Mouse (Mus musculus): ENCODE data around the gene Exoc6.

The Exoc6 gene

DNA sequence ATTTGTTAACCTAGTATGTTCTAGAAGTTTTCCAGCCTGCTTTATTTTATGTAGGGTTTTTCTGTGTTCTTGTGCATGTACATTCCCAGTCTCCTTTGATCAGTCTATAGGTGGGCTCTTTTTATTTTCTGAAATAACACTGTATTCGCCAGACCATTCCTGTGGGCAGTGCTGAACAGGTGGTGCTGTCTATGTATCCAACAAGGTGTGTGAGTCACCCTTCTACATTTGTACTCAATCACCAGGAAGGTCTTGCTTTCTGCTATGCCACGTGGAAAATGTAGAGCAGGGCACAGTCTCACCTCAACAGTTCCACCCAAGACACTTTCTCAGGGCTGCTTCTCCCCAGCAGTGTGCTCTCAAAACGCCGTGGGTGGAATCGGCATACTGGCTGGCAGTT, 118.4 kb downstream of the Exoc6 start:
- in situ Hi-C loops (cut with MboI; ENCODE audit: unreplicated experiment in 2 of 2) = no loop called here

GRCm38 (mm10) chr19:37669486-37669885, 119.3 kb downstream of the Exoc6 start:
- in situ Hi-C loops (cut with MboI; ENCODE audit: unreplicated experiment in 2 of 2) = no loop called here

DNA sequence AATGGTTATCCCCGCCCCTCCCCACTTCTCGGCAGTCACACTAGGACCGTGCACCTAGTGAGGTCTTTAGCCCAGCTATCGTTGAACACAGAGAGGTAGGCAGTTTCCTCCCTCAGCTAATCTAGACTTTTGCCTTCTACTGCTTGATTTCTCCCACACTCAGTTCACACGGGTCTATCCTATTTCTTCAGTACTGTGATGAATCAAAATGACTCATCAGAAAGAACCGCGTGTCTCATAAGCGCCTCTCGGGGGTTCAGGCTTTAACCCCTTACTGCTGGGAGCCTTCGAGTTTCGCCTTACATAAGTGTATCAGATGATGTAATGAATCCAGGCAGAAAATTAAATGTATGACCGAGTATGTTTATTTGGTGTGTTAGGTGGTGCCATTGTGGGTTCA, 123.2 kb downstream of the Exoc6 start:
- in situ Hi-C loops (cut with MboI; ENCODE audit: unreplicated experiment in 2 of 2) = no loop called here

GRCm38 (mm10) chr19:37685281-37685680, 135.1 kb downstream of the Exoc6 start, which contains the start of gene Cyp26c1:
Gene Cyp26c1 (plus strand): TSS chr19:37685581.
- in situ Hi-C loops (cut with MboI; ENCODE audit: unreplicated experiment in 2 of 2) = no loop called here

DNA sequence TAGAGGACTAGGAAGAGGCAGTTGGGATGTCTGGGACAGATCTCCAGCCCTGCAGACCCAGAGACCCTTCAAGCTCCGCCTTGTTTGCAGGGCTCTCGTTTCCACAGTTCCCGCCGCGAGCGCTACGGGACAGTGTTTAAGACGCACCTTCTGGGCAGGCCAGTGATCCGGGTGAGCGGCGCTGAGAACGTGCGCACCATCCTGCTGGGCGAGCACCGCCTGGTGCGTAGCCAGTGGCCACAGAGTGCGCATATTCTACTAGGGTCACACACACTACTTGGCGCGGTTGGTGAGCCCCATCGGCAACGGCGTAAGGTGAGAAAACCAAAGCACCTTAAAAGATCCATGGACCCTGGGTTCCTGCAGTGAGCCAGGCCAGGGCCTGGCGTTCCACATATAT, 136.1 kb downstream of the Exoc6 start:
- in situ Hi-C loops (cut with MboI; ENCODE audit: unreplicated experiment in 2 of 2) = no loop called here

- in situ Hi-C loops (cut with MboI; ENCODE audit: unreplicated experiment in 2 of 2) = no loop called here
Observed at GRCm38 (mm10) chr19:37686941-37687850, 137.0 kb downstream of the Exoc6 start.

- in situ Hi-C loops (cut with MboI; ENCODE audit: unreplicated experiment in 2 of 2) = no loop called here
Observed at GRCm38 (mm10) chr19:37689478-37689877, 139.3 kb downstream of the Exoc6 start.

GRCm38 (mm10) chr19:37690716-37691115, 140.5 kb downstream of the Exoc6 start:
- in situ Hi-C loops (cut with MboI; ENCODE audit: unreplicated experiment in 2 of 2) = no loop called here

GRCm38 (mm10) chr19:37692879-37693278, 142.7 kb downstream of the Exoc6 start:
- in situ Hi-C loops (cut with MboI; ENCODE audit: unreplicated experiment in 2 of 2) = no loop called here

DNA sequence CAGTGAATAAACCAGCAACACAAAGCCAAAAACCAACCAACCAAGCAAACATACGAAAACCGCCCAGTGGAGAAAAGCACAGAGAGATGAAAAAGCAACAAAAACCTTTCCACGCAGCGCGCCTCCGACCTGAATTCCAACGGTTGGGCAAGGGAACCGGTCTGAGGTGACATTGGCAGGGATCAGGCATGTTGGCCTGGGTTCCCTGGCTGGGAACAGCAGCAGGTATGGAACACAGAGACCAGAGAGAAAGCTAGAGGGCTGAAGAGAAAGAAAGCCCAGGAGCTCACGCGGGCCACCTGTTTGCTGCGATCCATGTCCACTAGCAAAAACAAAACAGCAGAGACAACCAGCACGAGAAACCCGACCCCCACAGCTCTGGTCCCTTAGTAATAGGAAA, 144.9 kb downstream of the Exoc6 start:
- in situ Hi-C loops (cut with MboI; ENCODE audit: unreplicated experiment in 2 of 2) = loop anchor here in 1 of 2 experiments (5.0 kb wide), 1 partner anchor 352 kb away; no protein-coding TSS in a partner anchor

DNA sequence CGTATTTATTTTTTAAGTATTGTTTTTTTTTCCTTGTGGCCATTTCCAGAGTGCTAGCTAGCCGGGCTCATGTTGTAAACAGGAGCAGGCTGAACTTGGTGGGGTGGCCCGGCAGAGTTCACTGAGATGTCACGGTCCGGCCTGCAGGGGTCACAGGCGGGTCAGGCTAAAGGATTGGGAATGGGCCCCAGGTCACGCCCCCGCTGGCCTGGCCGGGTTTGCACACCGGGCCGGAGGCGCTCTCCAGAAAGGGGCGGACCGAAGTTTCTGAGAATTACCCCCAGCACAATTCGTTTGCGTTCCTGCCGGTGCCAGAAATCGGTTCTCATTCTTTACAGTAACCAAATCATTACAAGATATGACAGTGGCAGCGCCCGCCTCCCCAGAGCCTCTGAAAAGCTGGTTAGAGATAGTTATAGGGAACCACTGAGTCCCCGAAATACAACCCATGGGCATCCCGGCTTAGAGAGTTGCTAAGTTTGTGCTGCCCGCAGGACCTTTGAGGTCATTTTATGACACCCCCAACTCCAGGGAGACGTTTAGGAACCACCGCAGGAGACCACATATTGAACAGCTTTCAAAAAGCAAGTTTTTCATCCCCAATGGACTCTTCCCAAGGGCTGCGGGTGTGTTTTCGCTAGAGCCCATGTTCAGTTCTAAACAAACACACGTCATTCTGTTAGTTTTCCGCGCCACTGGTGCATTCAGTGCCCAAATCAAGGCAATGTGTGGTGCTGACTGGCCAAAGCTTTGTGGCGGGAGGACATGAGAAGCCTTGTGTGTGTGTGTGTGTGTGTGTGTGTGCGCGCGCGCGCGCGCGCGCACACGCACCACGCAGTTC, 145.8 kb downstream of the Exoc6 start:
- in situ Hi-C loops (cut with MboI; ENCODE audit: unreplicated experiment in 2 of 2) = loop anchor here in 1 of 2 experiments (5.0 kb wide), 1 partner anchor 351 kb away; no protein-coding TSS in a partner anchor

DNA sequence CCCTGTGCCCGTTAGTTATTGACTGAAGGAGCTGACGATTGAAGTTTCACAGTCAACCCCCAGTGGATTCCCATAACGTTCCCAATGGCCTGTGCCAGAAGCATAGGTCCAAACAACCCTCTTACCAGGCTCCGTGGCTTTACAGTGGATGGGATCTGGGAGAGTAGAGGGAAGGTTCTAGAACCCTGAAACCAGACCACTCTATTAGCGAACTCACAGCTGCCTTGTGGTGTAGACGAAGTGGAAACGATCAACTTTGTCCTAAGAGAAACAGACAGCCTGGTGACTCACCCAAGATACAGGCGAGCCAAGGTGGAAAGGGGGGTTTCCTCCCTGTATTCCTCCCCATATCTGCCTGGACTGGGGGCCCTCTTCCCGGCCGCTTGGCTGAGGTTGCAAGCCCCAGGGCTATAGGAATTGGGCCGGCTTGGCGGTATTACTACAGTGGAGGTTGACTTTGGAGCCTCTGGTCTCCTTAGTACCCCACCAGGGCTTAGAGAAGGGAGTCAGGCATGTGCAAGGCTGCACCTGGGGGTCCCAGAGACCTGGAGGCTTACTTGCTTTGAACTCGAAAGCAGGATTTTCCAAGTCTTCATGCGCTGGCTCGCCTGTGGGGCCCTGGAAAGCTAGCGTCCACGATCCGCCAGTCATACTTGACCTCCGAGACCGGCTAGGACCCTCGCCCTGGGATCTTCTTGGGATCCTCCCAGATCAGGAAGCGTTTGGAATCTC, 146.6 kb downstream of the Exoc6 start:
- in situ Hi-C loops (cut with MboI; ENCODE audit: unreplicated experiment in 2 of 2) = loop anchor here in 1 of 2 experiments (5.0 kb wide), 1 partner anchor 351 kb away; no protein-coding TSS in a partner anchor

DNA sequence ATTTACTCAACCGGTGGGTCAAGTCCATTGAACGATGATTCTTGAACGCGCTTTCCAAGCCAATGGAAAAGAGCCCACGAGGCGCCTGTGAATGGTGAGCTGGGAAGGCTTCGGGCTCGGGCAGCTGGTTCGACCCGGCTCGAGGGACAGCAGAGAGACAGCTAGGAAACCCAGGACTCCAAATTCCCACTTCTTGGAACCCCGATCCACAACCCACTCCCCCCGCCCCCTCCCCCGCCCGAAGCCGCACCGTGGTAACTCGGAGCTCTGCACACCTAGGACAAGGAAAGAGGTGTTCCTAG, 147.1 kb downstream of the Exoc6 start:
- in situ Hi-C loops (cut with MboI; ENCODE audit: unreplicated experiment in 2 of 2) = loop anchor here in 1 of 2 experiments (5.0 kb wide), 1 partner anchor 350 kb away; no protein-coding TSS in a partner anchor

- in situ Hi-C loops (cut with MboI; ENCODE audit: unreplicated experiment in 2 of 2) = loop anchor here in 1 of 2 experiments (5.0 kb wide), 1 partner anchor 350 kb away; no protein-coding TSS in a partner anchor
Observed at GRCm38 (mm10) chr19:37697651-37698272, 147.5 kb downstream of the Exoc6 start, which contains the start of gene Cyp26a1. Gene Cyp26a1 (plus strand): TSS chr19:37697798.

DNA sequence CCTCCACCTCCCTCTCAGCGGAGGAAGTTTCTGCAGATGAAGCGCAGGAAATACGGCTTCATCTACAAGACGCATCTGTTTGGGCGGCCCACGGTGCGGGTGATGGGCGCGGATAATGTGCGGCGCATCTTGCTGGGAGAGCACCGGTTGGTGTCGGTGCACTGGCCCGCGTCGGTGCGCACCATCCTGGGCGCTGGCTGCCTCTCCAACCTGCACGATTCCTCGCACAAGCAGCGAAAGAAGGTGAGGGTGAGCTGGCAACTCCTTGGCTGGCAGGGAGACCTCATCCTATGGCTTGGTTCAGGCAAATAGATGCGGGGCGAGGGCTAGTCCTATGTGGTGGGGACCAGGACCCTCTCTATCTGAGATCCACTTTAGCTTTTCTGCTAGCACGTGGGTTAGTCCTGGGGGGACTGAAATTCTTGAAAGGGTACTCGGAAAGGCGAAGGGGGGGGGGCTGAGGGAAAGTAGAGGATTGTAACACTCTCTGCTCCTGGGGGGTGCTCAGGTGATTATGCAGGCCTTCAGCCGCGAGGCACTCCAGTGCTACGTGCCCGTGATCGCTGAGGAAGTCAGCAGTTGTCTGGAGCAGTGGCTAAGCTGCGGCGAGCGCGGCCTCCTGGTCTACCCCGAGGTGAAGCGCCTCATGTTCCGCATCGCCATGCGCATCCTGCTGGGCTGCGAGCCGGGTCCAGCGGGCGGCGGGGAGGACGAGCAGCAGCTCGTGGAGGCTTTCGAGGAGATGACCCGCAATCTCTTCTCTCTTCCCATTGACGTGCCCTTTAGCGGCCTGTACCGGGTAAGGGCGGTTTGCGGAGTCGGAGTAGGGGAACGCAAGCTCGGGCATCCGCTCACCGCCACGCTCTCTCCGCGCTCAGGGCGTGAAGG, 148.3 kb downstream of the Exoc6 start:
- in situ Hi-C loops (cut with MboI; ENCODE audit: unreplicated experiment in 2 of 2) = loop anchor here in 1 of 2 experiments (5.0 kb wide), 1 partner anchor 349 kb away; no protein-coding TSS in a partner anchor

DNA sequence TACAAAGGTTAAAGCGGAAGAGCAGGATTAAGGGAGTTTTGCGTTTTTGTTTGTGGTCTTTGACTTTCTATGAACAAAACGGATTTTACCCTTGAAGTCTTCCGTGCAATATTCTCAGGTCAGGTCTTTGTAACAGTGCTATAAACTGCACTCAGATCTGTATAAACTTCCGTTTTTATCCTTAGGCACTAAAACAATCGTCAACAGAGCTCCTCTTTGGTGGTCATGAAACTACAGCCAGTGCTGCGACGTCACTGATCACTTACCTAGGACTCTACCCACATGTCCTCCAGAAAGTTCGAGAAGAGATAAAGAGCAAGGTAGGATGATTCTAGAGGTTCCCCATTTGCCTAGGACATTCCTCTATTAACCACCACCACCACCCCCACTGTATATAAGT, 149.5 kb downstream of the Exoc6 start:
- in situ Hi-C loops (cut with MboI; ENCODE audit: unreplicated experiment in 2 of 2) = loop anchor here (5.0 to 10.0 kb wide), 8 partner anchors 132 to 655 kb away; no protein-coding TSS in a partner anchor

DNA sequence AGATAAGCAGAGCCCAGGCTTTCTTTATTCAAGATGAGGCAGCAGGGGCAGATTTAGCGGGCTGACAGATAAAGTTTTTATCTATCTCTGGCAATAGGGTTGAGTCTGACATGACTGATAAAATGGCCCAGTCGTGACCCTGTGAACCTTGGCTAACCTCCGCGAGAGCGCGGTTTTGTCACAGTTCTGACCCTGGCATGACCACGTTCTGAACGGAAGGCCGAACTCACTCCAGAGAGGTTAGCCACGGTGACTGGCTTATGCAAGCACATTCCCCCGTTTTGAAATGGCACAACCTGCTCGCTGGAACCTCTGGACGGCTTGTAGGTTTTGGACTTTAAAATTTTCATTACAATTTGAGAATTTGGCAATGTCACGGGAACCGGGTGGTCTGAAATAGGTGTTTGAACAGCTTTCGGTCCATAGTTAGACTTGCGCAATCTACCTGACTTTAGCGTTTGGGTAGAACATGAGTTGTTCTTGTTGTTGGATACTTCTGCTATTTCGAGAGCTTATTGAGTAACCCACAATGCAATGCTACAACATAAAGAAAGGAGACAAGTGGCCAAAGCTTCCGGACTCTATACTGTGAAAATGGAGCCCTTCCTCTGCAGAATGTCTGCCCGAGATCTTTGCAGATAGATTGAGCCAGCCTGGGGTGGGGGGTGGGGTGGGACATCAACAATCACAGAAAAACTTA, 152.3 kb downstream of the Exoc6 start:
- in situ Hi-C loops (cut with MboI; ENCODE audit: unreplicated experiment in 2 of 2) = loop anchor here (5.0 to 10.0 kb wide), 7 partner anchors 135 to 652 kb away; no protein-coding TSS in a partner anchor

DNA sequence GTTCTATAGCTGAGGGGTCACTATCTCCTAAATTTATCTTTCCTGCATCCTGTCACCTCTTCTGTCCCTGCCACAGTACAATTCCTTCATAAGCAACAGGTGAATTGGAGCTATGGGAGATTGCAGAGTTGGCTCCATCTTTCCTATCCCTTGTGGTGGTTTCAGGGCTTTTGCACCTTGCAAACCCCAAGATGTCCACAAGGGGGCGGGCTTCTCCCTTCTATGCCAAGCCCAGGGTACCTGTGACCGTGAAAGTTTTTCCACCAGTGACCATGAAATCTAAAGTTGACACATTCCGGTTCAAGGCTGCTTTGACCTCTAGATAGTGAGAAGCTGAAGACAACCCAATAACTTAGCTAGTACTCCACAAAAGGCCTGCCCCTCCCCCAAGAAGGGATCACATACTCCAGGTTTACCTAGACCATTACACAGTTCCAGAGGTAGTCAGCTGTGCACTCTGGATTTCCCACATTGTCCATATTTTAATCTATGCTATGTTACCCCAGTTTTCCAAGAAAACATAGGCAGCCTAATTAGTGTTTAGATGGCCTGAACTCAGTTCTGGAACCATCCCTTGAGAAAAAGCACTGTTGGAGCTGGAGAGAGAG, 153.8 kb downstream of the Exoc6 start:
- in situ Hi-C loops (cut with MboI; ENCODE audit: unreplicated experiment in 2 of 2) = loop anchor here (5.0 to 10.0 kb wide), 7 partner anchors 133 to 651 kb away; no protein-coding TSS in a partner anchor
